Mouse (Mus musculus) gastrocnemius, adult 2 months (tissue): ENCODE results near the gene Ggcx. TPM values are rescaled to one million over a fixed set of nuclear protein-coding genes. Genes with fewer than 3 reads are reported as not detected.

ENCODE experiments used
- DNase-seq: peaks from one replicate; pipeline ENCODE4 v3.0.0; 2022
- H3K27ac ChIP-seq: fragments of 200-600 bp; 2 replicates; pipeline ENCODE4 v1.8.1; 2022; ENCODE audit warnings: mild to moderate bottlenecking
- H3K4me3 ChIP-seq: fragments of 200-600 bp; 2 replicates; pipeline ENCODE4 v1.8.1; 2022; ENCODE audit warnings: mild to moderate bottlenecking, moderate library complexity
- CTCF ChIP-seq: fragments of 200-600 bp; IDR thresholded peaks from 2 replicates; pipeline ENCODE4 v1.8.1; 2022; ENCODE audit warnings: antibody characterized with exemption, mild to moderate bottlenecking, moderate library complexity
- intact Hi-C: fragments of 180-260 bp; cut with DNase I; formaldehyde crosslinking; loops from one replicate; pipeline ENCODE4 v1.15.1; 2025
- total RNA-seq, 2 experiments: library from RNA; stranded (reverse); gene quantifications; 2 replicates each; pipeline ENCODE4 v1.2.3; 2021

The Ggcx gene
- total RNA-seq, 2 experiments from 2014 or later = 12.2 to 17.3 TPM

DNA sequence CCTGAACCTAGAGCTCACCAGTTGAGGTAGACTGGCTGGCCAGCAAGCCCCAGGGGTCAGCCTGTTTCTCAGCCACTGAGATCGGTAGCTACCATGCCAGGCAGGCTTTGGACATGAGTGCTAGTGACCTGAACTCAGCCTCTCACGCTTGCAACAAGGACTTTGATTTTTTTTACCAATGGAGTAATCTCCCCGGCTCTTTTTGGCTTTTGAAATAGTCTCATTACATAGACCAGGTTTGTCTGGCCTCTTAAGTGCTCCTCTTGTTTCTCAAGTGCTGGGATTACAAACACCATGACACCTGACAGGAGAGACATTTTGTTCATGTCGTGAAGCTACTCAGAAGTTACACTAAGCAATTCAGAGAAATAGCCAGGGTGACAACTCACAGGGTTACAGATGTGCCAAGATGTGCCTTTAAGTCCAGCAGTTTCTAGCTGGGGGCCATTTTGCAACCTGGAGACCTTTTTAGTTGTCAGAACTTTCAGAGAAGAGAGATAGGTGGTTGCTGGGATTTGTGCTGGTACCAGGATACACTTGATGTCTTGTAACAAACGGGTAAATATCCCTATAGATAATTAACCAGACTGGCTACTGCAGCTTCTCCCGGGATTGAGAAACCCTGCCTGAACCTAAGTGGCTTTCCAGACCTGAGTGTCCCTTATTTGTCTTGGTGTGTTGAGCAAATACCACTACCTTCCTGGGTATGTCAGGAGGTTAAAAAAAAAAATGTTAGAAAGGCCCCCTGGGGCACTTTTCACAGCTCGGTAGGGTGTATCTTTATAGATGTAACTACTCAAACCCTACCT lies 2.1 kb downstream of the Ggcx start:
- intact Hi-C loops = no loop called here
- TF ChIP-seq CTCF = no peak

DNA sequence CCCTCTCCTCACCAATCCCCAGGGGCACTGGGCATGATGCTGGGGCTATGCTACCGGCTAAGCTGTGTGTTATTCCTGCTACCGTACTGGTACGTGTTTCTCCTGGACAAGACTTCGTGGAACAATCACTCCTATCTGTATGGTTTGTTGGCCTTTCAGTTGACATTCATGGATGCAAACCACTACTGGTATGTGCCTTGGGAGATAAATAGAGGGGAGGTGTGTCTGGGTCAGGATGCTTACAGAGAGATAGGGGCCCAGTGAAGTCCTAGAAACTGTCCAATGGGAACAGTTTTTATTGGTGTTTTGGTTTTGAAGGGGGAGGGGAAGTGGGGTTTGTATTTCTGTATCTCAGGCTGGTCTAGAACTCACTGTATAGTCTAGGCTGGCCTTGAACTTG lies 4.2 kb downstream of the Ggcx start:
- intact Hi-C loops = no loop called here
- Histone ChIP-seq H3K4me3 (no peak overlapping the region), H3K27ac (no peak overlapping the region)
- TF ChIP-seq CTCF = no peak
- DNase-seq = no peak

More for the DNA sequence above, 2.1 kb downstream of the Ggcx start:
- Histone ChIP-seq H3K27ac (no peak overlapping the region), H3K4me3 (no peak overlapping the region)
- peak; percentile 3 for DNase-seq

DNA sequence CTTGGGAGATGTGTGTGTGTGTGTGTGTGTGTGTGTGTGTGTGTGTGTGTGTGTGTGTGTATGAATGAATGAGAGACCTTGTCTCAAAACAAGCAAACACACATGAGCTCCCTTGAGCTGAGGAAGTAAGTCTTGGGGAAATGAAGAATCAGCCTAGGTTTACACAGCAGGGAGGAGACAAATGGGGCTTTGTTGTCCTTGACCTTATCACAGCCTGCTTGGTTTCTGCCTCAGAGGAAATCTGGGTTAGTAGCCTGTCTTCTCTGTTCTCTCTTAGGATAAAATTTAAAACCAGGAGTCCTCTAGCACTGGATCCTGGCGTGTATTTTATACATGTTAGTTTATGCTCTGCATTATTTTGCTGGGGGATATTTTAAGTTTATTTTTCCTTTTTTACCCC lies 5.7 kb downstream of the Ggcx start:
- no peak for TF ChIP-seq CTCF
- DNase-seq = no peak
- Histone ChIP-seq H3K4me3 (no peak overlapping the region), H3K27ac (no peak overlapping the region)
- intact Hi-C loops = no loop called here

GRCm38 (mm10) chr6:72420901-72421300 lies 6.8 kb downstream of the Ggcx start:
- no peak overlapping the region for H3K27ac ChIP-seq
- H3K4me3 ChIP-seq = no peak overlapping the region
- no peak for DNase-seq
- intact Hi-C loops = no loop called here
- no peak for TF ChIP-seq CTCF

DNA sequence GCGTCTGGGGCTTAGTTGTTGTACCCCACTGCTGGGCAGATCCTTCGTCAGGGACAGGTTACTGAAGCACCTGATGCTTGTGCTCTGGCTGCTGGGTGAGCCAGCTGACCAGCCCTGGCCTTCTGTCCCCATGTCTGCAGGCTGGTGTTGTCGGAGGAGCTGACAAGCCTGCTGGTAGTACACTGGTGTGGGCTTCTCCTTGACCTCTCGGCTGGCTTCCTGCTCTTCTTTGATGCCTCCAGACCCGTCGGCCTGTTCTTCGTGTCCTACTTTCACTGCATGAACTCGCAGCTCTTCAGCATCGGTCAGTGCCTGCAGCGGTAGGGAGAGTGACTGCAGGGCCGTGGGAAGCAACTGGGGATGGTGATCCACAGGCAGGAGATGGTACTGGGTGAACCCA lies 11.5 kb downstream of the Ggcx start:
- Histone ChIP-seq H3K4me3 (no peak overlapping the region), H3K27ac (no peak overlapping the region)
- intact Hi-C loops = no loop called here
- DNase-seq = no peak
- no peak for TF ChIP-seq CTCF

GRCm38 (mm10) chr6:72428036-72428435 lies 13.9 kb downstream of the Ggcx start:
- intact Hi-C loops = loop anchor here (1.0 kb wide), 2 partner anchors 106 to 138 kb away; no protein-coding TSS in a partner anchor
- peak; percentile 75 for DNase-seq
- H3K27ac ChIP-seq = no peak overlapping the region
- TF ChIP-seq CTCF = peak; percentile 90
- no peak overlapping the region for H3K4me3 ChIP-seq

- TF ChIP-seq CTCF = no peak
- intact Hi-C loops = no loop called here
- Histone ChIP-seq H3K4me3 (no peak overlapping the region), H3K27ac (no peak overlapping the region)
- DNase-seq = no peak
Measured at GRCm38 (mm10) chr6:72429061-72429842, 15.1 kb downstream of the Ggcx start.

DNA sequence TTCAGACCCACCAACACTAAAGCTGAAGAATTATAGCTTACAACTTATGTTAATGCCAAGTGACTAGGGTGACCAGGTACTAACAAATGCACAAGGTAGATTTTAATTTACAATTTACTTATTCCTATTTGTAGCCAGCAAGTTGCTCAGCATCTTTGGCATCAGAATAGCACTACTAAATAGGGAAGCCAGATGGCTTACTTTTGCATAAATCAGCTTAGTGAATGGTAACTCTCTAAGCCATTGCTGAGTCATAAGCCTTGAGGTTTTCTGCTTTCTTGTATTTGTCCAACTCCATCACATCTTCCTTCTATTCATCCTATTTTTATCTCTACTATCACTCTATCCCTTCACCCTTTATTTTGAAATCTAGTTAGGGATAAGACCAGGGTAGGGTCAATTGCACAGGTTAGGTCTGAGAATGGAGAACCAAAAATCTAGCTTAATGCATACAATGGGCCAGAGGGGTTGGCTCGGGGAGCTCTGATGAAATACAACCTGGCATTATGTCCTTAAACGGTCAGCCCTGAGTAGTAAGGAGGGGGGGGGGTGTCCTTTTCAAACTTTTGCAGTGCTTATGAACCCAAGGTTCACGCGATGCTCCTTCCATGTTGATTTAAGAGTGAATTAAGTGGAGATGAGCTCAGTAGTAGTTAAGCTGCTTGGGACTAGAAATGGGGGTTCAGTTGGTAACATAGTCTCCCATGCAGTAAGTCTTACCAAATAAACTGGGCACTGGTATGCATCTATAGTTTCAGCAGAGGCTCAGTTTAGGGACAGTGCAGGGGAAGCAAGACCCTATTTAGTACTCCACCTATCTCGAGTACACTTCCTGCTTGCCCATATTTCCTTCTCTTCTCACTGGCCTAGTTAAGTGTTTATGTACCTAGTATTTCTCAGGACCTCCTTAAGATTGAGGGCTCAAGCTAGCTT lies 17.1 kb downstream of the Ggcx start:
- Histone ChIP-seq H3K27ac (peak overlapping the region; percentile 44), H3K4me3 (no peak overlapping the region)
- no peak for TF ChIP-seq CTCF
- intact Hi-C loops = no loop called here
- DNase-seq = no peak

GRCm38 (mm10) chr6:72432153-72432552 lies 18.0 kb downstream of the Ggcx start:
- no peak for TF ChIP-seq CTCF
- no peak for DNase-seq
- no peak overlapping the region for H3K4me3 ChIP-seq
- H3K27ac ChIP-seq = peak overlapping the region; percentile 28; the same call in 1 of the 2 replicates
- intact Hi-C loops = no loop called here

DNA sequence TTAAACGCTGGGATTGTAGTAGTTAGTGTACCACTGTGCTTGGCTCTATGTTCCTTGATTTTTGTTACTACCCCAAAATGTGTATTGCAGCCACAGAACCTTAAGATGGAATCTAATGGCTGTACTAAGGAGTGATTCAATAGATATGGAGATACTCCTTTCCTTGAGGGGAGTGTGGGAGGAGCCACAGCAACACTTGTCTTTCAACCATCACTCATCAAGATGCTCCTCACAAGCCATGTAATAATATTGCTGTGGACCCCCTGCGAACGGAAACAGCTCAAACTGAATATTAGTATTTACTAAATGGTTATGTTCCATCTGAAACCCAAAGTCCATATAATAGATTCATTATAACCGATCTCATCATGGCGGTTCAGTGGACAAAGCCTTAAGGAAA lies 24.1 kb downstream of the Ggcx start:
- no peak for TF ChIP-seq CTCF
- Histone ChIP-seq H3K27ac (peak overlapping the region; percentile 100), H3K4me3 (peak overlapping the region; percentile 78)
- no peak for DNase-seq
- intact Hi-C loops = no loop called here

DNA sequence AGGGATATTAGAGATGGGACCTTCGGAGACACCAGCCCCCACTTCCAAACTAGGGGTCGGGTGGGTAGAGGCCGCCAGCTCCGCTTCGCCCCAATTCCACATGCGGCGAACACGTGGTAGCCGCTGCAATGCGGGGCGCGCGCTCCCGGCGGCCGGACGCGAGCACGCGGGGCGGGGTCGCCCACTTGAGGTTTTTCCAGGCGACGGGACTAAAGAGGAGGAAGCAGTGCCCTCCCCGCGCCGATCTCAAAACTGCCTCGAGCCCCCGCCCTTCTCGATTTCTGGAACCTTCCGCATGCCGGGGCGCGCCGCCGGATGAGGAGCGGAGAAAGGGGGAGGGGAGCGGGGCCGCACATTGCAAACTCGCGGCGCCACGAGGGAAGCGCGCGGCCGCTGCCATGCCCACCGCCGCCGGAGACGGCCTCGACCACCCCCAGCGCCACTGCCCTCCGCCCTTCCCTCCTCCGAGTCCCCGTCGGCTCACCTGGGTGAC lies 24.8 kb downstream of the Ggcx start:
- TF ChIP-seq CTCF = no peak
- peak; percentile 95 for DNase-seq
- Histone ChIP-seq H3K27ac (peak overlapping the region; percentile 100), H3K4me3 (peak overlapping the region; percentile 78)
- intact Hi-C loops = no loop called here
